Mouse (Mus musculus): ENCODE measurements at regions not wholly inside any gene's neighbourhood (a gene's known extent, or its start where the extent isn't known, plus 50 kb on each side); places are given as distances from the start of the nearest gene placed in this dataset.

GRCm38 (mm10) chr8:35224925-35225244 is 540.7 kb upstream of the Gm19410 start:
- intact Hi-C loops (cut with DNase I): no loop called here
- no peak for DNase-seq (ENCODE audit: low spot score)

- no peak for DNase-seq (ENCODE audit: low spot score)
Measured at GRCm38 (mm10) chr8:35227079-35227478, 538.5 kb upstream of the Gm19410 start.

DNA sequence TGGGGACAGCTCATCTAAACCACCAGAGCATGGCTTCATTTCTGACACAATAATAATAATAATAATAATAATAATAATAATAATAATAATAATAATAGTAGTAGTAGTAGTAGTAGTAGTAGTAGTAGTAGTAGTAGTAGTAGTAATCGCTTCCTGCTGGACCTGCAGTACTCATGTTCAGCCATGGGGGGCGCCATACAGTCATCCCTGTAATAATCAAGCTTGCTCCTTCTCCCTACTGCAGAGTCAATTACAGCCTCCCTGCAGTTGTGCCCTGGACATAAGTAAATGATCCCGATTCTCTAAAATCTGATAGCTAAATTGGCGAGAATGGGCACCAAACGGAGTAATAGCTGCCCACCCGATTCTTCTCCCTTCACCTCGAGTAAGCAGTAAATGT is 537.1 kb upstream of the Gm19410 start:
- no peak for DNase-seq (ENCODE audit: low spot score)

More at GRCm38 (mm10) chr8:35227079-35227478, 538.5 kb upstream of the Gm19410 start:
- intact Hi-C loops (cut with DNase I): no loop called here

DNA sequence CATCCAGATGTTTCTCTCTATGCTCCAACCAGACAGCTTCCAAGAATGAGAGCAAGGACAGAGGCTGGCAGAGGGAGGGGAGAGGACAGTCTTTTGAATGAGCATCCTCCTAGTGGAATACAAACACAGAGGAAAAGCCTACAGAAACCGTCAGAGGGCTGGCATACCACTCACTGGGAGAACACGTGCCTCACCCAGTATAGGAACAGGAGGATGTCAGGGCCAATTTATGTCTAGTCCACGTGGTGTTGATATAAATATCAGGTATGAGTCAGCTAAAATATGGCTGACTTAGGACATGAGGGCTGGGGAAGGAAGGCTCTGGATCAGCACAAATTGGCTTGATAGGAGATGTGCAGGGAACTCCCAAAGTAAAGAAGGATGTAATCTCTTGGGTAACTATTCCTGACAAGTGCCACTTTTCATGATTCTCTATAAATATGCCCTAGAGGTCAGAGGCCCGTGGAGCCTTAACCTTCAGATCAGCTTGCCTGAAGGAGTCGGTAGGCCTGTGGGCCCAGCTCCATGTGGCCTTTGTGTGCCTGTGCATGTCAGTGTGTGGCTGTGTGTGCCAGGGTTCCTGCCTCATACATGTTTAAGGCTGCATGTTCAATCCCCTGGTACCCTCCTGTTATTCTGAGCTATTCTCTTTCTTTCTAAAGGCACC is 531.9 kb upstream of the Gm19410 start:
- intact Hi-C loops (cut with DNase I): no loop called here
- DNase-seq (ENCODE audit: low spot score): no peak

More for the DNA sequence above, 537.1 kb upstream of the Gm19410 start:
- intact Hi-C loops (cut with DNase I): no loop called here

DNA sequence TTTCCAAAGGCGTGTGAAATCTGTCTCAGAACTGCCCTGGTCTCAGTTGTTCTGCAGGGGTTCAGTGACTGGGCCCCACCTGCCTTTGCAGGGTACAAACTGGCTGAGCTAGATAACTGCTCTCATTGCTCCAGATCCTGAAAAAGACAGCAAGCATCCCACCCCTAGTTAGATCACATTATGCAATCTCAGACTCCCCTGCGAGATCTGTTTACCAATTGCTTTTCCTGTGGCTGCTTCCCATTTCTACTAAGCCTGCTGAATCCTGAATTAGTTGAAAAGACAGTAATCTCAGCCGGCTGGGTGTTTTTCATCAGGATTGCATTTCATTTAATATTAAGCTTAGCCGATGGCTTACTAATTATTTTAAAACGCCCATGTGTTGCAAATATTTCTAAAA is 531.2 kb upstream of the Gm19410 start:
- DNase-seq (ENCODE audit: low spot score): no peak
- intact Hi-C loops (cut with DNase I): no loop called here

DNA sequence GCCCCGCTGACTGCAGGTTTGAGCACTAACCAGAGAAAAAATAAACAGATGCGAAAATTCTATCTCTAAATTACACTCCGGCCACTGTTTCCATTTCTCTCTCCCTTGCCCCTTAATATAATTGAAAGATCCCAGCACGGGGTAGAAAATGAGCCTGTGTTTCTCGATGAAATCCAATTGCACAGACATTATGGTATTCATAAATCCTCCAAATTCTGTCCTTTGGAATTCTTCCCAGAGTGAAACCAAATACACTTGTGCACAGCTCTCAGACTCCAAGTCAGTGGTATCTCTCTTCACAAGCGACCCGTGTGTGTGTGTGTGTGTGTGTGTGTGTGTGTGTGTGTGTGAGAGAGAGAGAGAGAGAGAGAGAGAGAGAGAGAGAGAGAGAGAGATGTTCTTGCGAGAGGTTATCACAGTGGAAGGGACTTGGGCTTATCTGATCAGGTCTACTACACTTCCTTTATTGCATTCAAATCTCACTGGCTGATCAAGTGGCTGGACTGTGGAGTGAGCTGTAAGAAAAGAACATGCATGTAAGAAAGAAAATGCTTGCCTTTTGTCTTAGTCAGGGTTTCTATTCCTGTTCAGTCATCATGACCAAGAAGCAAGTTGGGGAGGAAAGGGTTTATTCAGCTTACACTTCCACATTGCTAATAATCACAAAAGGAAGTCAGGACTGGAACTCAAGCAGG is 529.6 kb upstream of the Gm19410 start:
- intact Hi-C loops (cut with DNase I): no loop called here
- DNase-seq (ENCODE audit: low spot score): no peak

DNA sequence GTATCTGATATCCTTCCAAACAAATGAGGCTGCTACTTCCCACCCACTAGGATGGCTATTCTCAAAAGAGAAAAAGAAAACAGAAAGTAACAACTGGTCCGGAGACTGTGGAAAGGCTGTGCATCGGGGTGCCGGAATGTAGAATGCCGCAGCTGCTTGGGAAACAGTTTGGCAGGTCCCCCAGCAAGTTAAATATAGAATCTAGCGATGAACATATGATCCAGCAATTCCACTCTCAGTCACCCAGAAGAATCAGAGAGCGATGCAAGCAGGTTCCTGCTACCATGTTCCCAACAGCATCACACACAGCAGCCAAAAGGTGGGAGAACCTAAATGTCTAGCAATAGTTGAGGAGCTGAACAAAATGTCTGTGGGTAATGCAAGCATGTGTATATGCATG is 528.3 kb upstream of the Gm19410 start:
- intact Hi-C loops (cut with DNase I): no loop called here
- no peak for DNase-seq (ENCODE audit: low spot score)

- intact Hi-C loops (cut with DNase I): no loop called here
- no peak for DNase-seq (ENCODE audit: low spot score)
Measured at GRCm38 (mm10) chr8:35240884-35241283, 524.7 kb upstream of the Gm19410 start.

DNA sequence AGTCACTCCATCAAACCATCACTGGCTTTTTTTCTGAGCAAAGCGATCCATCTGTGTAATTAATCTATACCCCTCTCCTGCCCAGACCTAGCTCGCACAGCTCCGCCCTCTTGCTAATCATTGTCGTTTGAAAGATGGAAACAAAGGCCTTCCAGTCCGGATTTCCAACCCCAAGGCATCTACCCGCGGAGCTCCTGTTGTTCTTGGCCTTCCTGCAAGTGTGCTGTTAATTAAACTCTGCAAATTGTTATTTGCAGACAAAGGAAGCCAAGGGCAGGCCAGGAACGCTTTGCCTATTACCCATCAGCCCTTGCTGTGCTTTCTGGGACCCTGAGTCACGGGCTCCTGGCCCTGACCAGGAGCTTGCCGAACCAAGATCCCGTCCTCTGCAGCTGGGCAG is 522.0 kb upstream of the Gm19410 start:
- no peak for DNase-seq (ENCODE audit: low spot score)
- intact Hi-C loops (cut with DNase I): no loop called here

DNA sequence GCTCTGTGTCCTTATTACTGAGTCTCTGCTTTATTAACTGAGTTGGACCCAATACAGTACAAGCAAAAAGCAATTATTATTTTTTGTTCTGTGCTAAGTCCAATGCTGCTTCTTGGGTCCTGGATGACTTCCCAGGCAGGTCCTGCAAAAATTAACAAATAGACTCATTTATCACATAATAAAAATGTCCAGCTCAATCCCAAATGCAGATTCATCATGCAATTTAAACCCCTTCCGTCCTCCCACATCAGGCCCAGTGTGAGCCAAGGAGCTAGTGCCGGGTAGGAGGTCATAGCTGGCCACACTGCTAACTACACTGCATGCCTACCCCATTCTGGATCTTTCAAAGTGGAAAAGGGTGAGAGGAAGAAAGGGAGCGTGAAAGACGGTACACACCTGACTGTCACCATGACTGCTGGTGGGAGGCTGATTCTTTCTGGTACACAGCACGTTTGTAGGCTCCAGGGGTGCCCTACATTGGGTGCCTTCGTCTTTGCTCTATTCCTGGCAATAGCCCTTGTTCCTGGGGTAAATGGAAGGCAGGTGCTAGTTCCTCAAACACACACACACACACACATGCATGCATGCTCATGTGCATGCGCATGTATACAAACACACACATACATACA is 515.7 kb upstream of the Gm19410 start:
- DNase-seq (ENCODE audit: low spot score): no peak
- intact Hi-C loops (cut with DNase I): no loop called here

- intact Hi-C loops (cut with DNase I): no loop called here
- no peak for DNase-seq (ENCODE audit: low spot score)
Measured at GRCm38 (mm10) chr8:35250641-35251040, 514.9 kb upstream of the Gm19410 start.

- intact Hi-C loops (cut with DNase I): no loop called here
- DNase-seq (ENCODE audit: low spot score): no peak
Measured at GRCm38 (mm10) chr8:35253946-35254345, 511.6 kb upstream of the Gm19410 start.

GRCm38 (mm10) chr8:35255327-35255726 is 510.3 kb upstream of the Gm19410 start:
- intact Hi-C loops (cut with DNase I): no loop called here
- DNase-seq (ENCODE audit: low spot score): no peak

DNA sequence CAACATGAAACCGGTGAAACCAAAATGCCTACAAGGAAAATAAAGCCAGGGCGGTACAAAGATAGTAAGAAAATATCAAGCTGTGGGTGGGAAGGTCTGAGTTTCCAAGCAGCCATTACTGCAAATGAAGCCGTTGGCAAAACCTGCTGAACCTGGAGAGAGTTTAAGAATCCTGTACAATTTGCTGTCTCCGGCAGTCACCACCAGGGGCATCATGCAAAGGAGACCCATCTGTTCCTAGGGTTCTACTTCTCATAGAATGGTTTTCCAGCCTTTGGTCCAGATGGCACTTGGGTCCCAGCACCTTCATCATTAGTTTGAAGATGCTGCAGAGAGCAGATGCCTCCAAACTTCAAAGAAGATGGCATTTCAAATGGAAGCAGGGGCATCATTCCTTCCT is 508.6 kb upstream of the Gm19410 start:
- DNase-seq (ENCODE audit: low spot score): no peak
- intact Hi-C loops (cut with DNase I): no loop called here

DNA sequence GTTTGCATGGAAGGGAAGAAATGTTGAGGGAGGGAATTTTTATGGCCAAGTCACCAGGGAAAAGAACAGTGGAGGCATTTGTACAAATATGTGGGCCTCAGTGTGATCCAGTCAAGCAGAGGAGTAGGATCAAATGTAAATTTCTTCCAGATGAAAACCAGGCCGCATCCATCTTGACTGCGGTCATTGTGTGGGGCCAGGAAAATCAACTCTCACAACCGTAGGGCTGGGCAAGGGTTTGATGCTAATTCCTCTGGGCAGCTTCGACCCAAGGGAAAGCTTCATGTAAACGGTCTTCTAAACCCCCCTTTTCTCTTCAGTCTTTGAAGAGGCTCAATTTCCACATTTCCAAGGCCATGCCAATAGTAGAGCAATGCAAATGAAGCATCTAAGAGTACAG is 497.4 kb upstream of the Gm19410 start:
- intact Hi-C loops (cut with DNase I): no loop called here
- no peak for DNase-seq (ENCODE audit: low spot score)

DNA sequence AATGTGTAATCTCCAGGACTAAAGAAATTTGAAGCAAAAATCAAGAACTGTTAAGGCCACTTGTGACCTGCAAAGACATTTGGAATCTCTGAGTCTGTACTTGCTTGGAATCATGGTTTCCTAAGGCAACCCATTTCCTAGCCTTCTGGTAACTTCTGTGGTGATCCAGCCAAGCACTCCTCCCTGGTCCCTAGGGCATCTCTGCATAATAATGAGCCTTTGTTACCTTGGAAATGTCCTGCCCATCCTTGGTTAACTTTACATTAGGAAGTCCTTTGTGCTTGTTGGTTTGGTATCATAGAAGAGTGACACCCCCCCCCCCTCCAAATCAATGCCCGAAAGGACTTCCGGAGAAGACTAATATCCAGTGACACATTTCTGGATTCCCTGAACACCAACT is 496.6 kb upstream of the Gm19410 start:
- DNase-seq (ENCODE audit: low spot score): no peak

DNA sequence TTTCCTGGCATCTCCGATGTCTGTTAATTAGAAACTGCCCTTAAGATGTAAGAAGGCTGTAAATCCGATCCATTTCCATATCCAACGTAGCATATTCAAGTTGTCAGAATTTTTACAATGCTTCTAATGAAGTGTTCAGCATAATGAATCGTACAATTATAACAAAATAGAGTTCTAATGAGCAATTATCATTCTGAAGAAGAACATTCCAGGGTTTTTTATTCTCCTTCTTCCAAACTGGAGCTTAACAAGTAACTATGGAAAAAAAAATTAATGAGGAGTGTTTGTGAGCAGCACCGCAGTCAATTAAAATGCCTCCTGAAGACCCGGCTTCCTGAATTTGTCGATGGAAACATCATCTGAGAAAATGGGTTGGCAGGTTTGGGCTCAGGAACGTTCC is 489.6 kb upstream of the Gm19410 start:
- intact Hi-C loops (cut with DNase I): no loop called here
- DNase-seq (ENCODE audit: low spot score): no peak

More for the DNA sequence above, 496.6 kb upstream of the Gm19410 start:
- intact Hi-C loops (cut with DNase I): no loop called here

- no peak for DNase-seq (ENCODE audit: low spot score)
- intact Hi-C loops (cut with DNase I): no loop called here
Measured at GRCm38 (mm10) chr8:35276460-35276859, 489.1 kb upstream of the Gm19410 start.

DNA sequence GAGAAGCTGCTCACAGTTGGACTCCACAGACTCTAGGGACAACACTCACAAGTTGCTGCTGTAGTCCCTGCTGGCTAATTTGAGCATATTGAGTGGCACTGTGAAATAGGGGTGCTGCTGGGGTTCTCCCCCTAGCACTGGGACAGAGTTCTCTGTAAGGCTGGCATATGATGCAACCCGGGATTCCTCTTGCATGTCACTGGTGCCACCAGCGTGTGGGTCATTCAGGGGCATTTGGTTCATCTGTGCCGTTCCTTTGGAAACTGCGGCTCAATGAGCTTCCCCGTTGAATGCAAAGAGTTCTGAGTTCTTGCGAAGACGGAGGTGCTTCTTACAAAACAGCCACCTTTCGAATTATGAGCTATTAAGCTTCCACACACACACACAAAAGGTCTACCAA is 486.6 kb upstream of the Gm19410 start:
- intact Hi-C loops (cut with DNase I): no loop called here
- no peak for DNase-seq (ENCODE audit: low spot score)

DNA sequence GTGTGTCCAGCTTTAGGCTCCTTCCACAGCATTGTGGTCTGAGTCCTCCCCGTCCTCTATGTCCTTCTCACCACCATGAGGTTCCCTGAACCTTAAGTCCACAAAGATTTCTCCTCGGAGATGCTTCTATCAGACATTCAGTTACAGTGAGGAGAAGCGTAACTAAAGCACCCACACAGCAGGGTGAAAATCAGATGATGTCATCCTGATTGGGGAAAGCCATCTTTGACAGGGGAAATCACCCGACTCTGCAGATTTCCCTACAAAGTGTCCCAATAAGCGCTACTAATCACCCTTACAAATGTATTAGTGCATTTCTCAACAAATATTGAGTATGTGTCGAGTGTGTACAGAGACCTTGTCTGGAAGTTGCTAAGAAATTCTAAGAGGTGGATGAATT is 484.8 kb upstream of the Gm19410 start:
- intact Hi-C loops (cut with DNase I): no loop called here
- DNase-seq (ENCODE audit: low spot score): no peak

DNA sequence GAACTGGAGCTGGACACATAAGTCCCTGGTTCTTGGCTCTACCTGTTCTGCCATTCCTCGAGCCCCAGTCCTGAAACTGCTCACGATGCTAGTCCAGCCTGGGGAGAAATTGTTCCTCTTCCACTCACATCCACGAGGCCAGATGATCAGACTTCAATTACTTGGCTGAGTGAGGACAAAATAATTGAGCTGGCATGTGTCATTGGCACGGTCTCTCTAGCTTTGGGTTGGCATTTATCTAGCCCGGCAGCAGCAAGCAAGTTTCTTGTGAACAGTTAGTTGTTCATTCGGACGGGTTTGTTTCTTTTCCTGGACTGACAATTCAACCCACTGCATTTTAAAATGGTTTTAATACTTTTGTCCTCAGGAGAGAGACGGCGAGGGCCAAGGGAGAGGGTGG is 482.2 kb upstream of the Gm19410 start:
- no peak for DNase-seq (ENCODE audit: low spot score)
- intact Hi-C loops (cut with DNase I): no loop called here

GRCm38 (mm10) chr8:35289018-35289417 is 476.6 kb upstream of the Gm19410 start:
- no peak for DNase-seq (ENCODE audit: low spot score)
- intact Hi-C loops (cut with DNase I): no loop called here

Data from heart, postnatal 25 days (tissue).